Mouse (Mus musculus) liver, embryonic 14.5 days (tissue): ENCODE results near the gene Fam24b.

ENCODE experiments used
- CTCF ChIP-seq: IDR thresholded peaks from 2 replicates; pipeline ENCODE4 v1.5.1; 2016; ENCODE audit warnings: antibody characterized with exemption, low read depth, control low read depth
- EP300 ChIP-seq: IDR thresholded peaks from 2 replicates; pipeline ENCODE4 v1.6.1; 2016; ENCODE audit warnings: antibody characterized with exemption, low read depth

- TF ChIP-seq CTCF (no peak; the same call in 1 of the 2 replicates), EP300 (no peak)
Measured at GRCm38 (mm10) chr7:131362615-131363300, 33.4 kb upstream of the Fam24b start, which contains the start of gene 2310057M21Rik.
